Mouse (Mus musculus): ENCODE results near the gene Dhx58. TPM values are rescaled to one million over a fixed set of nuclear protein-coding genes. Genes with fewer than 3 reads are reported as not detected.

Dhx58 gene
- polyA plus RNA-seq, 1 experiment: 0.40 TPM

DNA sequence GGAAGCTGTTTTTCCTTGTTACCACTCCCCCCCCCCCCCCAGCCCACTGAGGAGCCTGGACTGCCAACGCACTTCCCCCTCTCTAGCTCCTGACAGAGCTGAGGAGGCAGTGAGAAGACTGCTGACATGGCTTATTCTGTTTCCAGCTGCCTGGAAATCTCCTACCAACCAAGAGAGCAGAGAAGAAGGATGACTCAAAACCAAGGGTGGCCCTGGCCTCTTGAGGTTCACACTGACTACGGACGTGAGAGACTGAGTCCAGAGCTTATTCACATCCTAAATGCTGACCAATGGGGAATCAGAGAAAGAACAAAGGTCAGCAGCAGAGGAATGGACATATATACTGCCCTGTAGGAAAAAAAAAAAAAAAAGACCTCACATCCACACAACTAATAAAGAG lies 15.2 kb upstream of the Dhx58 start:
- peaks cover 14% of the 10 kb centered on the region for H3K36me3 ChIP-seq (ENCODE audit: control insufficient read depth, insufficient read depth)
- no peaks in the 10 kb centered on the region for H3K27me3 ChIP-seq (ENCODE audit: control insufficient read depth, insufficient read depth, insufficient read length)
- TF ChIP-seq E2F4 (IDR thresholded peaks at IDR 0.05; ENCODE audit: insufficient read depth): no peak
- no peak for TF ChIP-seq TCF12 (IDR thresholded peaks at IDR 0.05; ENCODE audit: insufficient read depth, poor library complexity, severe bottlenecking)
- TF ChIP-seq USF1 (IDR thresholded peaks at IDR 0.05; ENCODE audit: low read depth): no peak
- TF ChIP-seq MYOG (IDR thresholded peaks at IDR 0.05; ENCODE audit: control insufficient read depth in 1 of 3, insufficient read depth in 1 of 3, insufficient read length in 2 of 3, low read depth in 2 of 3): no peak
- TF ChIP-seq MAX (IDR thresholded peaks at IDR 0.05; ENCODE audit: low read depth): no peak
- no peak for TF ChIP-seq SRF (IDR thresholded peaks at IDR 0.05; ENCODE audit: control insufficient read depth, insufficient read length, low read depth)
- no peak for TF ChIP-seq TCF3 (IDR thresholded peaks at IDR 0.05; ENCODE audit: insufficient read length, low read depth)
- no peak for TF ChIP-seq REST (IDR thresholded peaks at IDR 0.05; ENCODE audit: insufficient read depth, insufficient read length)
- TF ChIP-seq POLR2A (IDR thresholded peaks at IDR 0.05; ENCODE audit: insufficient read length, low read depth): no peak
- TF ChIP-seq POLR2AphosphoS2 (IDR thresholded peaks at IDR 0.05; ENCODE audit: insufficient read length, low read depth): no peak
- no peak for TF ChIP-seq MYOD1 (IDR thresholded peaks at IDR 0.05; ENCODE audit: control insufficient read depth in 1 of 3, insufficient read length in 2 of 3, low read depth in 2 of 3)
- TF ChIP-seq CEBPB (IDR thresholded peaks at IDR 0.05; ENCODE audit: insufficient read depth, poor library complexity, severe bottlenecking): no peak

DNA sequence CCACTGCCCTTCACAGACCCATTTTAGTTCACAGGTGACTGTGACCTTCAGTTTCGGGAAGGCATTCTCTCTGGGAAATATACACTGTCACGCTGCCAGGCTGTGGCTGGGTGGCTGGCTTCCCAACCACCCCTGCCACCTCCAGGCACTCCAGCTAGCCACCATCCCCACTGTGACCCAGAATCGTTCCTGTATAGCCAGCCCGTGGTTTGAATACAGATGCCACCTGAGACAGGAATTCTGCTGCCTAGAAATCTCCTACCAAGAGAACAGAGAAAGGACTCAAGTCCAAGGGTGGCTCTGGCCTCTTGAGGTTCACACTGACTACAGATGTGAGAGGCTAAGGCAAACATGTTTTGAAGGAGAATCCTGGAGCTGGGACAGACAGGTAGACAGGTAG lies 14.8 kb upstream of the Dhx58 start:
- peaks cover 14% of the 10 kb centered on the region for H3K36me3 ChIP-seq (ENCODE audit: control insufficient read depth, insufficient read depth)
- TF ChIP-seq MAX (IDR thresholded peaks at IDR 0.05; ENCODE audit: low read depth): no peak
- TF ChIP-seq REST (IDR thresholded peaks at IDR 0.05; ENCODE audit: insufficient read depth, insufficient read length): no peak
- no peak for TF ChIP-seq TCF3 (IDR thresholded peaks at IDR 0.05; ENCODE audit: insufficient read length, low read depth)
- no peak for TF ChIP-seq MYOG (IDR thresholded peaks at IDR 0.05; ENCODE audit: control insufficient read depth in 1 of 3, insufficient read depth in 1 of 3, insufficient read length in 2 of 3, low read depth in 2 of 3)
- TF ChIP-seq SRF (IDR thresholded peaks at IDR 0.05; ENCODE audit: control insufficient read depth, insufficient read length, low read depth): no peak
- TF ChIP-seq USF1 (IDR thresholded peaks at IDR 0.05; ENCODE audit: low read depth): no peak
- no peak for TF ChIP-seq POLR2AphosphoS2 (IDR thresholded peaks at IDR 0.05; ENCODE audit: insufficient read length, low read depth)
- no peak for TF ChIP-seq POLR2A (IDR thresholded peaks at IDR 0.05; ENCODE audit: insufficient read length, low read depth)
- TF ChIP-seq MYOD1 (IDR thresholded peaks at IDR 0.05; ENCODE audit: control insufficient read depth in 1 of 3, insufficient read length in 2 of 3, low read depth in 2 of 3): no peak
- TF ChIP-seq E2F4 (IDR thresholded peaks at IDR 0.05; ENCODE audit: insufficient read depth): no peak
- H3K27me3 ChIP-seq (ENCODE audit: control insufficient read depth, insufficient read depth, insufficient read length): no peaks in the 10 kb centered on the region
- no peak overlapping the region for H3K4me3 ChIP-seq
- H3K79me2 ChIP-seq (ENCODE audit: control insufficient read depth, insufficient read depth): peaks cover 40% of the 10 kb centered on the region
- no peak overlapping the region for H3K4me2 ChIP-seq (ENCODE audit: low read depth)
- no peak overlapping the region for H3ac ChIP-seq (ENCODE audit: control insufficient read depth, insufficient read length)

More for the DNA sequence above, 15.2 kb upstream of the Dhx58 start:
- no peak overlapping the region for H3K4me2 ChIP-seq (ENCODE audit: low read depth)
- H3K79me2 ChIP-seq (ENCODE audit: control insufficient read depth, insufficient read depth): peaks cover 44% of the 10 kb centered on the region
- H3K4me3 ChIP-seq: no peak overlapping the region
- no peak overlapping the region for H3ac ChIP-seq (ENCODE audit: control insufficient read depth, insufficient read length)

DNA sequence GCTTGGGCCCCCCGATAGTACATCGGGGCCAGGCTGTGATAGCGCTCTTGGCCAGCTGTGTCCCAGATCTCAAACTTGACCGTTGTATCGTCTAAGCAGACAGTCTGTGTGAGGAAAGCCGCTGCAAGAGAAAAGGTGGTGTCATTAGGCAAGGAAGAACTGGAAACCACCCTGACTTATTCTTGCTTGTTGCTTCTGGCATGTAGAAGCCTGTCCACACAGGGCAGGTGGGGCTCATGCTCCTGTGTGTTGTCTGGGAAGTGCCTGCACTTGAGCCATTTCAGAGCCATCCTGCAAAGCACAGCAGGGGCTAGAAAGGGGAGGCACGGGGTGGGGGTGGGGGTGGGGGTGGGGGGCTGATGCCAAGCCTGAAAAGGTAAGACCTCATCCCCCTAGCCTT lies 14.4 kb upstream of the Dhx58 start:
- Histone ChIP-seq H3K79me2 (ENCODE audit: control insufficient read depth, insufficient read depth) (peaks cover 36% of the 10 kb centered on the region), H3K4me2 (ENCODE audit: low read depth) (no peak overlapping the region), H3K27me3 (ENCODE audit: control insufficient read depth, insufficient read depth, insufficient read length) (no peaks in the 10 kb centered on the region), H3ac (ENCODE audit: control insufficient read depth, insufficient read length) (no peak overlapping the region), H3K4me3 (no peak overlapping the region), H3K36me3 (ENCODE audit: control insufficient read depth, insufficient read depth) (peaks cover 14% of the 10 kb centered on the region)
- TF ChIP-seq CEBPB (IDR thresholded peaks at IDR 0.05; ENCODE audit: insufficient read depth, poor library complexity, severe bottlenecking) (no peak), MYOD1 (IDR thresholded peaks at IDR 0.05; ENCODE audit: control insufficient read depth in 1 of 3, insufficient read length in 2 of 3, low read depth in 2 of 3) (no peak), USF1 (IDR thresholded peaks at IDR 0.05; ENCODE audit: low read depth) (no peak), SRF (IDR thresholded peaks at IDR 0.05; ENCODE audit: control insufficient read depth, insufficient read length, low read depth) (no peak), REST (IDR thresholded peaks at IDR 0.05; ENCODE audit: insufficient read depth, insufficient read length) (no peak), TCF3 (IDR thresholded peaks at IDR 0.05; ENCODE audit: insufficient read length, low read depth) (no peak), E2F4 (IDR thresholded peaks at IDR 0.05; ENCODE audit: insufficient read depth) (no peak), MAX (IDR thresholded peaks at IDR 0.05; ENCODE audit: low read depth) (no peak), POLR2AphosphoS2 (IDR thresholded peaks at IDR 0.05; ENCODE audit: insufficient read length, low read depth) (no peak), MYOG (IDR thresholded peaks at IDR 0.05; ENCODE audit: control insufficient read depth in 1 of 3, insufficient read depth in 1 of 3, insufficient read length in 2 of 3, low read depth in 2 of 3) (no peak), POLR2A (IDR thresholded peaks at IDR 0.05; ENCODE audit: insufficient read length, low read depth) (no peak), TCF12 (IDR thresholded peaks at IDR 0.05; ENCODE audit: insufficient read depth, poor library complexity, severe bottlenecking) (no peak)

- no peak overlapping the region for H3ac ChIP-seq (ENCODE audit: control insufficient read depth, insufficient read length)
- no peaks in the 10 kb centered on the region for H3K27me3 ChIP-seq (ENCODE audit: control insufficient read depth, insufficient read depth, insufficient read length)
- H3K4me2 ChIP-seq (ENCODE audit: low read depth): no peak overlapping the region
- H3K4me3 ChIP-seq: no peak overlapping the region
- peaks cover 14% of the 10 kb centered on the region for H3K36me3 ChIP-seq (ENCODE audit: control insufficient read depth, insufficient read depth)
- H3K79me2 ChIP-seq (ENCODE audit: control insufficient read depth, insufficient read depth): peaks cover 18% of the 10 kb centered on the region
- TF ChIP-seq TCF3 (IDR thresholded peaks at IDR 0.05; ENCODE audit: insufficient read length, low read depth): no peak
- no peak for TF ChIP-seq TCF12 (IDR thresholded peaks at IDR 0.05; ENCODE audit: insufficient read depth, poor library complexity, severe bottlenecking)
- no peak for TF ChIP-seq MAX (IDR thresholded peaks at IDR 0.05; ENCODE audit: low read depth)
- TF ChIP-seq REST (IDR thresholded peaks at IDR 0.05; ENCODE audit: insufficient read depth, insufficient read length): no peak
- TF ChIP-seq USF1 (IDR thresholded peaks at IDR 0.05; ENCODE audit: low read depth): no peak
- no peak for TF ChIP-seq MYOD1 (IDR thresholded peaks at IDR 0.05; ENCODE audit: control insufficient read depth in 1 of 3, insufficient read length in 2 of 3, low read depth in 2 of 3)
- no peak for TF ChIP-seq POLR2AphosphoS2 (IDR thresholded peaks at IDR 0.05; ENCODE audit: insufficient read length, low read depth)
- TF ChIP-seq SRF (IDR thresholded peaks at IDR 0.05; ENCODE audit: control insufficient read depth, insufficient read length, low read depth): no peak
- no peak for TF ChIP-seq POLR2A (IDR thresholded peaks at IDR 0.05; ENCODE audit: insufficient read length, low read depth)
- TF ChIP-seq E2F4 (IDR thresholded peaks at IDR 0.05; ENCODE audit: insufficient read depth): no peak
- TF ChIP-seq MYOG (IDR thresholded peaks at IDR 0.05; ENCODE audit: control insufficient read depth in 1 of 3, insufficient read depth in 1 of 3, insufficient read length in 2 of 3, low read depth in 2 of 3): no peak
- no peak for TF ChIP-seq CEBPB (IDR thresholded peaks at IDR 0.05; ENCODE audit: insufficient read depth, poor library complexity, severe bottlenecking)
Measured at GRCm38 (mm10) chr11:100716649-100717048, 12.6 kb upstream of the Dhx58 start.
